Mouse (Mus musculus) T-cell, adult 2 months (primary cell): Measurements from ENCODE around the gene Snx18.

ENCODE experiments used
- DNase-seq: peaks from one replicate; pipeline ENCODE4 v3.0.0; 2022; ENCODE audit warnings: low spot score

Snx18 gene

GRCm38 (mm10) chr13:113617891-113618823, at the start of gene Snx18:
TSS of gene Snx18 (minus strand) at chr13:113618564.
- DNase-seq, result peak; percentile 92

- DNase-seq, result no peak
Measured at GRCm38 (mm10) chr13:113663883-113664282, 45.5 kb upstream of the Snx18 start.

- DNase-seq, result no peak
Measured at GRCm38 (mm10) chr13:113663151-113663779, 44.9 kb upstream of the Snx18 start, which contains the start of gene Hspb3. TSS of gene Hspb3 (minus strand) at chr13:113663676.

GRCm38 (mm10) chr13:113661826-113662271, 43.5 kb upstream of the Snx18 start:
- no peak for DNase-seq

GRCm38 (mm10) chr13:113660576-113661310, 42.4 kb upstream of the Snx18 start:
- no peak for DNase-seq

GRCm38 (mm10) chr13:113657204-113657603, 38.8 kb upstream of the Snx18 start:
- no peak for DNase-seq

GRCm38 (mm10) chr13:113656639-113657038, 38.3 kb upstream of the Snx18 start:
- DNase-seq, result no peak

GRCm38 (mm10) chr13:113655511-113655910, 37.1 kb upstream of the Snx18 start:
- no peak for DNase-seq

- no peak for DNase-seq
Measured at GRCm38 (mm10) chr13:113640944-113641597, 22.7 kb upstream of the Snx18 start.

- peak; percentile 29 for DNase-seq
Measured at GRCm38 (mm10) chr13:113638914-113639313, 20.6 kb upstream of the Snx18 start.

GRCm38 (mm10) chr13:113635799-113636222, 17.4 kb upstream of the Snx18 start:
- peak; percentile 30 for DNase-seq

- no peak for DNase-seq
Measured at GRCm38 (mm10) chr13:113634732-113635481, 16.5 kb upstream of the Snx18 start.

- DNase-seq, result no peak
Measured at GRCm38 (mm10) chr13:113632506-113632905, 14.1 kb upstream of the Snx18 start.

- DNase-seq, result no peak
Measured at GRCm38 (mm10) chr13:113627601-113628000, 9.2 kb upstream of the Snx18 start.

GRCm38 (mm10) chr13:113622865-113623255, 4.5 kb upstream of the Snx18 start:
- no peak for DNase-seq

GRCm38 (mm10) chr13:113622122-113622864, 3.9 kb upstream of the Snx18 start:
- DNase-seq, result no peak

- DNase-seq, result no peak
Measured at GRCm38 (mm10) chr13:113619003-113619402, 639 bp upstream of the Snx18 start.

GRCm38 (mm10) chr13:113617338-113617890, 950 bp downstream of the Snx18 start:
- DNase-seq, result no peak

GRCm38 (mm10) chr13:113616751-113617337, 1.5 kb downstream of the Snx18 start:
- no peak for DNase-seq
